Mouse (Mus musculus) neural tube, embryonic 12.5 days (tissue): ENCODE data around the gene Mrpl49. TPM values are rescaled to one million over a fixed set of nuclear protein-coding genes. Genes with fewer than 3 reads are reported as not detected.

ENCODE experiments used
- ATAC-seq: fragments of 200-750 bp; cut with Nextera tagmentation; 2 replicates; pipeline ENCODE4 v1.8.0; 2017; ENCODE audit warnings: low read depth, mild to moderate bottlenecking, moderate TSS enrichment, moderate library complexity; ENCODE audit not compliant: low FRiP score
- H3K27ac ChIP-seq: fragments of 300-500 bp; sonication (generic); 2 replicates; pipeline ENCODE4 v1.5.1; 2016
- H3K27me3 ChIP-seq: fragments of 300-500 bp; sonication (generic); replicated peaks from 2 replicates; pipeline ENCODE4 v1.6.1; 2016; ENCODE audit warnings: mild to moderate bottlenecking
- H3K36me3 ChIP-seq: fragments of 300-500 bp; sonication (generic); 2 replicates; pipeline ENCODE4 v1.6.1; 2016; ENCODE audit warnings: mild to moderate bottlenecking
- H3K4me1 ChIP-seq: fragments of 300-500 bp; sonication (generic); 2 replicates; pipeline ENCODE4 v1.6.1; 2016
- H3K4me2 ChIP-seq: fragments of 300-500 bp; sonication (generic); replicated peaks from 2 replicates; pipeline ENCODE4 v1.6.1; 2016; ENCODE audit warnings: mild to moderate bottlenecking
- H3K4me3 ChIP-seq: fragments of 300-500 bp; sonication (generic); 2 replicates; pipeline ENCODE4 v1.5.1; 2016
- H3K9ac ChIP-seq: fragments of 300-500 bp; sonication (generic); 2 replicates; pipeline ENCODE4 v1.6.1; 2016; ENCODE audit warnings: mild to moderate bottlenecking
- H3K9me3 ChIP-seq: fragments of 300-500 bp; sonication (generic); 2 replicates; pipeline ENCODE4 v1.6.1; 2016; ENCODE audit warnings: mild to moderate bottlenecking
- WGBS: fragments of 180-500 bp; shearing (Covaris S2); methylation state at CpG from one replicate; pipeline ENCODE4 v1.1.7; 2016; 5-methylcytosine and 5-hydroxymethylcytosine counted together
- polyA plus RNA-seq: library from polyadenylated mRNA; unstranded; fragments of >200 nt; fragmentation: Nextera tagmentation; extraction: Ambion mirVana; gene quantifications from 2 replicates; pipeline ENCODE4 v1.2.1, GENCODE M21; 2016

Gene Mrpl49
- polyA plus RNA-seq, 1 experiment from 2014 or later = 68.6 TPM

GRCm38 (mm10) chr19:6079983-6080480, 22.4 kb upstream of the Mrpl49 start, which contains the start of gene Tmem262:
TSS of gene Tmem262 (plus strand) at chr19:6080033.
- Histone ChIP-seq H3K27ac (no peak within 1 kb of the TSS), H3K27me3 (no peaks in the 10 kb centered on the region), H3K36me3 (peaks cover 27% of the 10 kb centered on the region), H3K9me3 (no peaks in the 10 kb centered on the region), H3K4me1 (peaks cover 19% of the 10 kb centered on the region), H3K4me3 (no peak within 1 kb of the TSS), H3K9ac (no peak within 1 kb of the TSS), H3K4me2 (no peak within 1 kb of the TSS)
- 95% methylated on average over 12 of the region's 12 CpGs for WGBS
- ATAC-seq = no peak

GRCm38 (mm10) chr19:6076564-6077393, 19.2 kb upstream of the Mrpl49 start, which contains the start of gene Vps51:
TSS of gene Vps51 (minus strand) at chr19:6077231.
- H3K27me3 ChIP-seq = no peaks in the 10 kb centered on the region
- H3K9me3 ChIP-seq = no peaks in the 10 kb centered on the region
- H3K4me3 ChIP-seq = peak within 1 kb of the TSS; percentile 69
- H3K4me1 ChIP-seq = peaks cover 8% of the 10 kb centered on the region
- H3K4me2 ChIP-seq = peak within 1 kb of the TSS; percentile 92
- peak within 1 kb of the TSS; percentile 61 for H3K9ac ChIP-seq
- peaks cover 37% of the 10 kb centered on the region for H3K36me3 ChIP-seq
- peak within 1 kb of the TSS; percentile 67; the same call in 1 of the 2 replicates for H3K27ac ChIP-seq
- ATAC-seq = peak; percentile 82
- WGBS = 2% methylated on average over 33 of the region's 33 CpGs

GRCm38 (mm10) chr19:6073889-6074288, 16.3 kb upstream of the Mrpl49 start:
- Histone ChIP-seq H3K9me3 (no peaks in the 10 kb centered on the region), H3K4me3 (no peak overlapping the region), H3K4me1 (peaks cover 9% of the 10 kb centered on the region), H3K9ac (no peak overlapping the region), H3K27ac (no peak overlapping the region), H3K27me3 (no peaks in the 10 kb centered on the region), H3K4me2 (no peak overlapping the region), H3K36me3 (peaks cover 49% of the 10 kb centered on the region)
- ATAC-seq = no peak
- WGBS = 93% methylated on average over 5 of the region's 5 CpGs

- 95% methylated on average over 19 of the region's 19 CpGs for WGBS
- H3K27ac ChIP-seq = no peak overlapping the region
- peaks cover 54% of the 10 kb centered on the region for H3K36me3 ChIP-seq
- H3K4me2 ChIP-seq = no peak overlapping the region
- H3K4me1 ChIP-seq = peaks cover 22% of the 10 kb centered on the region
- no peaks in the 10 kb centered on the region for H3K27me3 ChIP-seq
- ATAC-seq = no peak
- H3K9me3 ChIP-seq = no peaks in the 10 kb centered on the region
- no peak overlapping the region for H3K9ac ChIP-seq
- no peak overlapping the region for H3K4me3 ChIP-seq
Observed at GRCm38 (mm10) chr19:6071261-6071660, 13.7 kb upstream of the Mrpl49 start.

GRCm38 (mm10) chr19:6070571-6071250, 13.1 kb upstream of the Mrpl49 start:
- Histone ChIP-seq H3K9me3 (no peaks in the 10 kb centered on the region), H3K36me3 (peaks cover 54% of the 10 kb centered on the region), H3K4me3 (no peak overlapping the region), H3K9ac (no peak overlapping the region), H3K27ac (no peak overlapping the region), H3K4me2 (no peak overlapping the region), H3K27me3 (no peaks in the 10 kb centered on the region), H3K4me1 (peaks cover 23% of the 10 kb centered on the region)
- WGBS = 93% methylated on average over 31 of the region's 31 CpGs
- ATAC-seq = no peak

GRCm38 (mm10) chr19:6069851-6070250, 12.3 kb upstream of the Mrpl49 start:
- peaks cover 50% of the 10 kb centered on the region for H3K36me3 ChIP-seq
- ATAC-seq = no peak
- 94% methylated on average over 10 of the region's 10 CpGs for WGBS

GRCm38 (mm10) chr19:6068951-6069350, 11.4 kb upstream of the Mrpl49 start:
- 0 out of 2 replicates have a peak overlapping the region, but pooled peaks have one; percentile 93 for H3K4me2 ChIP-seq
- H3K4me1 ChIP-seq = peaks cover 25% of the 10 kb centered on the region
- no peak overlapping the region for H3K27ac ChIP-seq
- H3K27me3 ChIP-seq = no peaks in the 10 kb centered on the region
- ATAC-seq = no peak
- WGBS = 79% methylated on average over 4 of the region's 4 CpGs
- H3K9ac ChIP-seq = no peak overlapping the region
- no peaks in the 10 kb centered on the region for H3K9me3 ChIP-seq
- H3K36me3 ChIP-seq = peaks cover 47% of the 10 kb centered on the region
- H3K4me3 ChIP-seq = no peak overlapping the region

More at GRCm38 (mm10) chr19:6069851-6070250, 12.3 kb upstream of the Mrpl49 start:
- no peaks in the 10 kb centered on the region for H3K9me3 ChIP-seq
- H3K9ac ChIP-seq = no peak overlapping the region
- H3K4me3 ChIP-seq = no peak overlapping the region
- H3K4me1 ChIP-seq = peaks cover 25% of the 10 kb centered on the region
- H3K4me2 ChIP-seq = no peak overlapping the region
- no peaks in the 10 kb centered on the region for H3K27me3 ChIP-seq
- no peak overlapping the region for H3K27ac ChIP-seq

GRCm38 (mm10) chr19:6067724-6068415, 10.3 kb upstream of the Mrpl49 start, which contains the start of gene Tm7sf2:
TSS of gene Tm7sf2 (minus strand) at chr19:6068373.
- Histone ChIP-seq H3K36me3 (peaks cover 38% of the 10 kb centered on the region), H3K9ac (peak within 1 kb of the TSS; percentile 64), H3K4me1 (peaks cover 32% of the 10 kb centered on the region), H3K4me2 (peak within 1 kb of the TSS; percentile 93), H3K9me3 (no peaks in the 10 kb centered on the region), H3K27ac (peak within 1 kb of the TSS; percentile 74), H3K4me3 (peak within 1 kb of the TSS; percentile 49), H3K27me3 (no peaks in the 10 kb centered on the region)
- 6% methylated on average over 33 of the region's 33 CpGs for WGBS
- ATAC-seq = peak; percentile 93

- H3K4me2 ChIP-seq = peak overlapping the region; percentile 93
- peak overlapping the region; percentile 74 for H3K27ac ChIP-seq
- under 1% methylated on average over 30 of the region's 30 CpGs for WGBS
- peak; percentile 77 for ATAC-seq
- peak overlapping the region; percentile 49 for H3K4me3 ChIP-seq
- peaks cover 34% of the 10 kb centered on the region for H3K36me3 ChIP-seq
- no peaks in the 10 kb centered on the region for H3K27me3 ChIP-seq
- no peaks in the 10 kb centered on the region for H3K9me3 ChIP-seq
- peak overlapping the region; percentile 64 for H3K9ac ChIP-seq
- peaks cover 40% of the 10 kb centered on the region for H3K4me1 ChIP-seq
Observed at GRCm38 (mm10) chr19:6067011-6067723, 9.6 kb upstream of the Mrpl49 start.

GRCm38 (mm10) chr19:6066571-6066970, 9.0 kb upstream of the Mrpl49 start:
- peaks cover 45% of the 10 kb centered on the region for H3K4me1 ChIP-seq
- peak overlapping the region; percentile 93 for H3K4me2 ChIP-seq
- peak overlapping the region; percentile 74; the same call in 1 of the 2 replicates for H3K27ac ChIP-seq
- no peaks in the 10 kb centered on the region for H3K9me3 ChIP-seq
- 31% methylated on average over 5 of the region's 5 CpGs for WGBS
- no peak for ATAC-seq
- peak overlapping the region; percentile 64 for H3K9ac ChIP-seq
- no peaks in the 10 kb centered on the region for H3K27me3 ChIP-seq
- peak overlapping the region; percentile 49 for H3K4me3 ChIP-seq
- peaks cover 32% of the 10 kb centered on the region for H3K36me3 ChIP-seq

GRCm38 (mm10) chr19:6063081-6063480, 5.5 kb upstream of the Mrpl49 start:
- peaks cover 12% of the 10 kb centered on the region; the same call in 1 of the 2 replicates for H3K36me3 ChIP-seq
- H3K27me3 ChIP-seq = no peaks in the 10 kb centered on the region
- H3K4me1 ChIP-seq = peaks cover 52% of the 10 kb centered on the region
- no peak overlapping the region for H3K4me3 ChIP-seq
- H3K9me3 ChIP-seq = no peaks in the 10 kb centered on the region
- no peak for ATAC-seq
- peak overlapping the region; percentile 100; the same call in 1 of the 2 replicates for H3K4me2 ChIP-seq
- H3K9ac ChIP-seq = no peak overlapping the region
- WGBS = 94% methylated on average over 6 of the region's 6 CpGs
- no peak overlapping the region for H3K27ac ChIP-seq
